Mouse (Mus musculus) mouse trophoblast stem cell (cell line): Measurements from ENCODE around the gene Prkcd.

ENCODE experiments used
- in situ Hi-C, 2 experiments: fragments of 300-500 bp; cut with MseI, MboI; formaldehyde crosslinking; loops; 2 replicates in 1 of 2; 3 replicates in 1 of 2; pipeline ENCODE4 v1.15.1; 2025

The Prkcd gene

GRCm38 (mm10) chr14:30576260-30576659 lies 49.8 kb downstream of the Prkcd start:
- in situ Hi-C loops, result no loop called here

- in situ Hi-C loops, result no loop called here
Observed at GRCm38 (mm10) chr14:30575791-30576190, 50.2 kb downstream of the Prkcd start.

GRCm38 (mm10) chr14:30573983-30574584 lies 51.9 kb downstream of the Prkcd start:
- in situ Hi-C loops, result no loop called here

GRCm38 (mm10) chr14:30573235-30573634 lies 52.8 kb downstream of the Prkcd start:
- in situ Hi-C loops, result no loop called here

GRCm38 (mm10) chr14:30572253-30572652 lies 53.8 kb downstream of the Prkcd start:
- in situ Hi-C loops, result no loop called here

GRCm38 (mm10) chr14:30570303-30570702 lies 55.7 kb downstream of the Prkcd start:
- in situ Hi-C loops, result no loop called here

- in situ Hi-C loops, result no loop called here
Observed at GRCm38 (mm10) chr14:30568016-30568415, 58.0 kb downstream of the Prkcd start.

- in situ Hi-C loops, result no loop called here
Observed at GRCm38 (mm10) chr14:30566317-30566716, 59.7 kb downstream of the Prkcd start.

GRCm38 (mm10) chr14:30564451-30564850 lies 61.6 kb downstream of the Prkcd start:
- in situ Hi-C loops, result no loop called here

- in situ Hi-C loops, result no loop called here
Observed at GRCm38 (mm10) chr14:30562343-30562742, 63.7 kb downstream of the Prkcd start.

GRCm38 (mm10) chr14:30561470-30562187 lies 64.4 kb downstream of the Prkcd start:
- in situ Hi-C loops, result no loop called here

GRCm38 (mm10) chr14:30560803-30561389 lies 65.1 kb downstream of the Prkcd start:
- in situ Hi-C loops, result no loop called here

- in situ Hi-C loops, result no loop called here
Observed at GRCm38 (mm10) chr14:30559321-30559850, 66.6 kb downstream of the Prkcd start.

- in situ Hi-C loops, result no loop called here
Observed at GRCm38 (mm10) chr14:30557730-30558129, 68.3 kb downstream of the Prkcd start.

GRCm38 (mm10) chr14:30556651-30557050 lies 69.4 kb downstream of the Prkcd start:
- in situ Hi-C loops, result no loop called here

GRCm38 (mm10) chr14:30553185-30553584 lies 72.8 kb downstream of the Prkcd start:
- in situ Hi-C loops, result no loop called here

- in situ Hi-C loops, result no loop called here
Observed at GRCm38 (mm10) chr14:30551981-30552380, 74.0 kb downstream of the Prkcd start.

- in situ Hi-C loops, result no loop called here
Observed at GRCm38 (mm10) chr14:30551509-30551908, 74.5 kb downstream of the Prkcd start.

GRCm38 (mm10) chr14:30550232-30551070 lies 75.6 kb downstream of the Prkcd start:
- in situ Hi-C loops, result no loop called here

- in situ Hi-C loops, result no loop called here
Observed at GRCm38 (mm10) chr14:30549777-30550149, 76.2 kb downstream of the Prkcd start.

GRCm38 (mm10) chr14:30548965-30549776 lies 76.8 kb downstream of the Prkcd start:
- in situ Hi-C loops, result no loop called here
